Mouse (Mus musculus) intestine, embryonic 16.5 days (tissue): Measurements from ENCODE around the gene Rabep2. TPM values are rescaled to one million over a fixed set of nuclear protein-coding genes. Genes with fewer than 3 reads are reported as not detected.

Experiments
- ATAC-seq: fragments of 200-750 bp; cut with Nextera tagmentation; 2 replicates; pipeline ENCODE4 v1.8.0; 2017; ENCODE audit warnings: moderate TSS enrichment, moderate library complexity
- H3K27ac ChIP-seq: fragments of 300-500 bp; sonication (generic); 2 replicates; pipeline ENCODE4 v1.5.1; 2014; ENCODE audit warnings: mild to moderate bottlenecking, low read length
- H3K27me3 ChIP-seq: fragments of 300-500 bp; sonication (generic); replicated peaks from 2 replicates; pipeline ENCODE4 v1.6.1; 2014; ENCODE audit warnings: low read length, control low read depth, mixed read lengths; ENCODE audit not compliant: control insufficient read depth, insufficient read depth
- H3K36me3 ChIP-seq: fragments of 300-500 bp; sonication (generic); 2 replicates; pipeline ENCODE4 v1.6.1; 2014; ENCODE audit warnings: low read length, control low read depth; ENCODE audit not compliant: control insufficient read depth, insufficient read depth
- H3K4me1 ChIP-seq: fragments of 300-500 bp; sonication (generic); 2 replicates; pipeline ENCODE4 v1.6.1; 2014; ENCODE audit warnings: low read length, control low read depth, mixed read lengths; ENCODE audit not compliant: control insufficient read depth, insufficient read depth
- H3K4me2 ChIP-seq: fragments of 300-500 bp; sonication (generic); 2 replicates; pipeline ENCODE4 v1.6.1; 2014; ENCODE audit warnings: low read depth, low read length, control low read depth
- H3K4me3 ChIP-seq: fragments of 300-500 bp; sonication (generic); 2 replicates; pipeline ENCODE4 v1.5.1; 2014; ENCODE audit warnings: mild to moderate bottlenecking, low read length
- H3K9ac ChIP-seq: fragments of 300-500 bp; sonication (generic); 2 replicates; pipeline ENCODE4 v1.6.1; 2014; ENCODE audit warnings: low read depth, low read length
- H3K9me3 ChIP-seq: fragments of 300-500 bp; sonication (generic); 2 replicates; pipeline ENCODE4 v1.6.1; 2016; ENCODE audit warnings: low read length, control low read depth; ENCODE audit not compliant: control insufficient read depth
- WGBS: fragments of 180-500 bp; shearing (Covaris S2); extraction: QIAGEN DNeasy Blood & Tissue Kit; methylation state at CpG from one replicate; pipeline ENCODE4 v1.1.7; 2014; 5-methylcytosine and 5-hydroxymethylcytosine counted together
- polyA plus RNA-seq: library from polyadenylated mRNA; unstranded; fragments of >200 nt; fragmentation: Nextera tagmentation; extraction: Ambion mirVana; gene quantifications from 2 replicates; pipeline ENCODE4 v1.2.1, GENCODE M21; 2015

The Rabep2 gene
- polyA plus RNA-seq, 1 experiment from 2014 or later: 25.0 TPM

- no peaks in the 10 kb centered on the region for H3K4me1 ChIP-seq
- H3K36me3 ChIP-seq: peaks cover 45% of the 10 kb centered on the region
- no peaks in the 10 kb centered on the region for H3K9me3 ChIP-seq
- H3K27ac ChIP-seq: no peak overlapping the region
- no peak overlapping the region for H3K4me3 ChIP-seq
- H3K27me3 ChIP-seq: no peaks in the 10 kb centered on the region
- 87% methylated on average over 6 of the region's 6 CpGs for WGBS
- H3K4me2 ChIP-seq: no peak overlapping the region
- no peak; the same call in 1 of the 2 replicates for ATAC-seq
- no peak overlapping the region for H3K9ac ChIP-seq
These were observed 65.6 kb downstream of the Rabep2 start for GRCm38 (mm10) chr7:126494120-126494519.

DNA sequence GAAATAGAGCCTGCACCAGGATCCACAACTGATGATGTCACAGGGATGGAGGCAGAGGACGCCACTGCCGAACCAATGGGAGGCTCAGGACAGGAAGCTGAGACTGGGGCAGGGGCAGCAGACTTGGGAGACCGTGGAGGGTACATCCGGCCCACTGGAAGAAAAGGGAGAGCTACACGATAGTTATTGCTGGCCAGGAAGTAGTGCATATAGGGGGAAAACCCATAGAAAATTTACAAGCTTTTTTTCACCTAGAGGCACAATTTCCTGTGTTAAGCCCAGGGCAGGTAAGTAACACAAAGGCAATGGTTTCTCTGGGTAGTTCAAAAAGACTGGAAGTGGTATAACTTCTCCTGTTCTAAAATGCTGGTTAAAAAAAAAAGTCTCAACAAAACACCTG, 67.9 kb downstream of the Rabep2 start:
- H3K27ac ChIP-seq: no peak overlapping the region
- H3K4me1 ChIP-seq: peaks cover 7% of the 10 kb centered on the region
- WGBS: 84% methylated on average over 5 of the region's 5 CpGs
- no peaks in the 10 kb centered on the region for H3K27me3 ChIP-seq
- H3K9ac ChIP-seq: no peak overlapping the region
- no peak overlapping the region for H3K4me2 ChIP-seq
- no peak for ATAC-seq
- peaks cover 59% of the 10 kb centered on the region for H3K36me3 ChIP-seq
- H3K4me3 ChIP-seq: no peak overlapping the region
- no peaks in the 10 kb centered on the region for H3K9me3 ChIP-seq

DNA sequence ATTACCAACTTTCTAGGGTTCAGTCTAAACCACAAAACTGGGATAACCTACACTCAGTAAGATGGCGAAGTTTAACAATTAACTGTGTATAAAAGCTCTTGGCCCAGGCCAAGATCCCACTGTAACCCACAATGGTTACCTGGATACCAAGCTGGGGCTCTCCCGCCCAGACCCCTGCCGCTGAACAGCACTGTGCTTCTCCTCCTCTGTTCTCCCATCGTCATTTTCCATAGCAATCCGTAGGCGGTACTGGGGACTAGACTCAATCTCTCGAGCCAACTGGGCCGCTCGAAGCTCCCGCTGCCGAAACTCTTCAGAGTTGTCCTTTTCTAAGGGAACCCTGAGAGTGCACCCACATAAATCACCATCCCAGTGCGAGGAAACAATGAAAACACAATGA, 69.4 kb downstream of the Rabep2 start:
- Histone ChIP-seq H3K9ac (no peak overlapping the region), H3K9me3 (no peaks in the 10 kb centered on the region), H3K36me3 (peaks cover 51% of the 10 kb centered on the region), H3K4me2 (no peak overlapping the region), H3K4me1 (peaks cover 7% of the 10 kb centered on the region), H3K27me3 (no peaks in the 10 kb centered on the region), H3K4me3 (no peak overlapping the region), H3K27ac (no peak overlapping the region)
- ATAC-seq: no peak
- 93% methylated on average over 12 of the region's 12 CpGs for WGBS

Other genes starting within 250 kb of the Rabep2 start
- 27.3 and 28.2 TPM in 2 replicates for gene Xpo6, start 228.3 kb upstream of the Rabep2 start, polyA plus RNA-seq
- 7.1 and 8.9 TPM in 2 replicates for gene Sbk1, start 156.1 kb upstream of the Rabep2 start, polyA plus RNA-seq
- gene Lat, start 59.2 kb upstream of the Rabep2 start, polyA plus RNA-seq: 0.78 and 1.3 TPM in 2 replicates
- gene Spns1, start 51.3 kb upstream of the Rabep2 start, polyA plus RNA-seq: 70.0 and 76.2 TPM in 2 replicates
- 0.99 and 1.4 TPM in 2 replicates for gene Nfatc2ip, start 32.0 kb upstream of the Rabep2 start, polyA plus RNA-seq
- gene Cd19, start 13.9 kb upstream of the Rabep2 start, polyA plus RNA-seq: 0.28 and 0.37 TPM in 2 replicates
- 1.1 and 1.3 TPM in 2 replicates for gene Atp2a1, start 34.3 kb downstream of the Rabep2 start, polyA plus RNA-seq
- gene Sh2b1, start 46.7 kb downstream of the Rabep2 start, polyA plus RNA-seq: 43.2 and 44.6 TPM in 2 replicates
- gene Tufm, start 58.6 kb downstream of the Rabep2 start, polyA plus RNA-seq: 229 and 244 TPM in 2 replicates
- 25.8 and 29.4 TPM in 2 replicates for gene Atxn2l, start 74.7 kb downstream of the Rabep2 start, polyA plus RNA-seq
- gene Eif3c, start 137.7 kb downstream of the Rabep2 start, polyA plus RNA-seq: 180 and 194 TPM in 2 replicates
- gene Apobr, start 156.2 kb downstream of the Rabep2 start, polyA plus RNA-seq: 0.65 and 1.5 TPM in 2 replicates
- gene Cln3, start 157.1 kb downstream of the Rabep2 start, polyA plus RNA-seq: 44.7 and 54.7 TPM in 2 replicates
- gene Il27, start 166.2 kb downstream of the Rabep2 start, polyA plus RNA-seq: not detected in 2 replicates
- 70.8 and 73.3 TPM in 2 replicates for gene Nupr1, start 202.1 kb downstream of the Rabep2 start, polyA plus RNA-seq
- gene Sgf29, start 220.6 kb downstream of the Rabep2 start, polyA plus RNA-seq: 42.7 and 49.8 TPM in 2 replicates
- gene Sult1a1, start 247.7 kb downstream of the Rabep2 start, polyA plus RNA-seq: 7.5 and 7.6 TPM in 2 replicates